Mouse (Mus musculus) lung, postnatal 36 days (tissue): ENCODE results near the gene Dennd1a.

ENCODE experiments used
- DNase-seq: peaks from one replicate; pipeline ENCODE4 v3.0.0; 2022; ENCODE audit warnings: mixed read lengths

Dennd1a gene

GRCm38 (mm10) chr2:38100289-38100688, 186.9 kb downstream of the Dennd1a start:
- no peak for DNase-seq

- peak; percentile 67 for DNase-seq
Observed at GRCm38 (mm10) chr2:38099120-38099773, 187.9 kb downstream of the Dennd1a start.

GRCm38 (mm10) chr2:38097469-38097868, 189.7 kb downstream of the Dennd1a start:
- DNase-seq: no peak

- DNase-seq: no peak
Observed at GRCm38 (mm10) chr2:38096328-38096727, 190.9 kb downstream of the Dennd1a start.

- no peak for DNase-seq
Observed at GRCm38 (mm10) chr2:38094380-38095163, 192.6 kb downstream of the Dennd1a start.

- DNase-seq: no peak
Observed at GRCm38 (mm10) chr2:38093968-38094367, 193.2 kb downstream of the Dennd1a start.

GRCm38 (mm10) chr2:38093242-38093641, 193.9 kb downstream of the Dennd1a start:
- DNase-seq: no peak

GRCm38 (mm10) chr2:38088346-38088745, 198.8 kb downstream of the Dennd1a start:
- DNase-seq: no peak

- no peak for DNase-seq
Observed at GRCm38 (mm10) chr2:38085058-38085457, 202.1 kb downstream of the Dennd1a start.

- no peak for DNase-seq
Observed at GRCm38 (mm10) chr2:38083251-38083650, 203.9 kb downstream of the Dennd1a start.

GRCm38 (mm10) chr2:38074495-38074894, 212.7 kb downstream of the Dennd1a start:
- DNase-seq: no peak

GRCm38 (mm10) chr2:38072061-38072460, 215.1 kb downstream of the Dennd1a start:
- DNase-seq: peak; percentile 8

- DNase-seq: no peak
Observed at GRCm38 (mm10) chr2:38068171-38068572, 219.0 kb downstream of the Dennd1a start.

- peak; percentile 10 for DNase-seq
Observed at GRCm38 (mm10) chr2:38065914-38066313, 221.3 kb downstream of the Dennd1a start.

- no peak for DNase-seq
Observed at GRCm38 (mm10) chr2:38064266-38064665, 222.9 kb downstream of the Dennd1a start.

- DNase-seq: peak; percentile 4
Observed at GRCm38 (mm10) chr2:38062156-38062555, 225.0 kb downstream of the Dennd1a start.

GRCm38 (mm10) chr2:38061474-38061873, 225.7 kb downstream of the Dennd1a start:
- DNase-seq: no peak

- no peak for DNase-seq
Observed at GRCm38 (mm10) chr2:38052440-38052839, 234.8 kb downstream of the Dennd1a start.

- no peak for DNase-seq
Observed at GRCm38 (mm10) chr2:38051485-38052085, 235.6 kb downstream of the Dennd1a start.

GRCm38 (mm10) chr2:38048996-38049395, 238.2 kb downstream of the Dennd1a start:
- no peak for DNase-seq

GRCm38 (mm10) chr2:38045286-38045685, 241.9 kb downstream of the Dennd1a start:
- no peak for DNase-seq

GRCm38 (mm10) chr2:38040845-38041244, 246.3 kb downstream of the Dennd1a start:
- no peak for DNase-seq

GRCm38 (mm10) chr2:38039621-38040020, 247.6 kb downstream of the Dennd1a start:
- DNase-seq: no peak

GRCm38 (mm10) chr2:38028317-38028716, 258.9 kb downstream of the Dennd1a start:
- DNase-seq: no peak
